Mouse (Mus musculus) liver, adult 10 weeks (tissue): ENCODE data around the gene Cyb5r1. TPM values are rescaled to one million over a fixed set of nuclear protein-coding genes. Genes with fewer than 3 reads are reported as not detected.

Experiments
- polyA plus RNA-seq: library from polyadenylated mRNA; stranded (reverse); fragments of 350-450 nt; fragmentation: Illumina TruSeq; extraction: RNeasy Lipid Tissue Mini Kit (QIAGEN cat#74804); gene quantifications from one replicate; pipeline ENCODE4 v1.2.3, GENCODE M21; 2014; ENCODE audit warnings: low read depth, low replicate concordance

The Cyb5r1 gene
- 5.2 TPM for polyA plus RNA-seq

GRCm38 (mm10) chr1:134405509-134406413 lies at the start of gene Cyb5r1:
Gene Cyb5r1, plus strand, starts transcription at chr1:134405559.

GRCm38 (mm10) chr1:134361857-134362212 lies 43.5 kb upstream of the Cyb5r1 start, which contains the start of gene Tmem183a:
Gene Tmem183a, minus strand, starts transcription at chr1:134361979.

GRCm38 (mm10) chr1:134385666-134386065 lies 19.7 kb upstream of the Cyb5r1 start, which contains the start of gene 4933406M09Rik:
Gene 4933406M09Rik, plus strand, starts transcription at chr1:134385940.

GRCm38 (mm10) chr1:134415168-134415831 lies 9.9 kb downstream of the Cyb5r1 start, which contains the start of gene Adipor1:
Gene Adipor1, plus strand, starts transcription at chr1:134415378.

GRCm38 (mm10) chr1:134454904-134455824 lies 49.8 kb downstream of the Cyb5r1 start, which contains the start of gene Klhl12:
Gene Klhl12, plus strand, starts transcription at chr1:134455531.

Other genes starting within 250 kb of the Cyb5r1 start
- 0.45 TPM for gene Chil1, start 223.4 kb upstream of the Cyb5r1 start, polyA plus RNA-seq
- not detected for gene Mybph, start 212.1 kb upstream of the Cyb5r1 start, polyA plus RNA-seq
- gene Adora1, start 170.1 kb upstream of the Cyb5r1 start, polyA plus RNA-seq: 2.1 TPM
- not detected for gene Myog, start 115.6 kb upstream of the Cyb5r1 start, polyA plus RNA-seq
- not detected for gene Ppfia4, start 72.6 kb upstream of the Cyb5r1 start, polyA plus RNA-seq
- gene Tmem183a, start 43.6 kb upstream of the Cyb5r1 start, polyA plus RNA-seq: 115 TPM
- not detected for gene 4933406M09Rik, start 19.6 kb upstream of the Cyb5r1 start, polyA plus RNA-seq
- 31.7 TPM for gene Adipor1, start 9.8 kb downstream of the Cyb5r1 start, polyA plus RNA-seq
- gene Klhl12, start 50.0 kb downstream of the Cyb5r1 start, polyA plus RNA-seq: 13.3 TPM
- gene Rabif, start 89.1 kb downstream of the Cyb5r1 start, polyA plus RNA-seq: 16.3 TPM
- gene Mgat4e, start 144.1 kb downstream of the Cyb5r1 start, polyA plus RNA-seq: not detected
- gene Kdm5b, start 154.6 kb downstream of the Cyb5r1 start, polyA plus RNA-seq: 5.7 TPM
- gene Syt2, start 241.1 kb downstream of the Cyb5r1 start, polyA plus RNA-seq: not detected